Mouse (Mus musculus): ENCODE results near the gene Bcar3.

Gene Bcar3

GRCm38 (mm10) chr3:122450041-122450440, 156.1 kb downstream of the Bcar3 start:
- H3K36me3 ChIP-seq (ENCODE audit: control insufficient read depth, insufficient read depth, low read length, poor library complexity, severe bottlenecking): peaks cover 18% of the 10 kb centered on the region
- no peak for DNase-seq (ENCODE audit: low read depth, low spot score)

DNA sequence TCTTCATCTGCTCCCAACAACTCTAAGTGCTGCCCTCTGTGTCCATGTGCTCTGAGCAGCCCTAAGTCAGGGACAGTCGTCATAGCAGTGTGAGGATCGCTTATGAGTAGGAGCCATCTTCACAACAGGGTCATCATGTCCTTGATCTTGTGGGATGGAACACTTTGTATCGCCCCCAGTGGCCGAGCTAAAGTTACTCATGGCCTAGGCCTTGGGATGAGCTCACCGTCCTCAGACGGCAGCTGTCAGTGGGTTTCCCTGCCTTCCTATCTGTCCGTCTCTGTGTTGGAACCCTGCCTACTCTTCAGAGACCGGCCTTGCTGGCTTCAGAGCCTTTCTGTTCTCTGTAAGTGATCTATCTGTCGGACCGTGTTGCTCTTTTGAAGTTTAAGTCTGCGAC, 159.9 kb downstream of the Bcar3 start:
- Histone ChIP-seq H3K36me3 (ENCODE audit: control insufficient read depth, insufficient read depth, low read length, poor library complexity, severe bottlenecking) (peaks cover 12% of the 10 kb centered on the region), H3K27me3 (ENCODE audit: control insufficient read depth, insufficient read depth, low read length, poor library complexity, severe bottlenecking) (no peaks in the 10 kb centered on the region)
- no peak for DNase-seq (ENCODE audit: low read depth, low spot score)

More at GRCm38 (mm10) chr3:122450041-122450440, 156.1 kb downstream of the Bcar3 start:
- no peaks in the 10 kb centered on the region for H3K27me3 ChIP-seq (ENCODE audit: control insufficient read depth, insufficient read depth, low read length, poor library complexity, severe bottlenecking)

DNA sequence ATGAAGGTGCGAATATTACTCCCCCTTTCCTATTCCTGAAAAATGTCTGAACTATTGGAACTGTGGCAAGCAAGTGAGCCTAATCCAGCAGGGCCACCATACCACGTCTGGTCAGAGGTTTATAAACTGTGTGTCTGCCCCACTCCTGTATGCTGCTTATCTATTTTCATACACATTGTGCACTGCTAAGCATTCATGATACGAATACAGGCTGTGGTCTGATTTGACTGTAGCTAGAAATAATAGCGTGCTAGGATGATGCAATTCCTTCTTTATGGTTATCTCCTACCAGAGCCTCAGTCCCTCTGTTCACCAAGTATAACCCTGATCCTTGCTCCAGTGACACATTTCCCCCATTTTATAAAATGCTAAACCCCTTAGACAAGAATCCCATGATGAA, 162.2 kb downstream of the Bcar3 start:
- DNase-seq (ENCODE audit: low read depth, low spot score): no peak
- H3K27me3 ChIP-seq (ENCODE audit: control insufficient read depth, insufficient read depth, low read length, poor library complexity, severe bottlenecking): no peaks in the 10 kb centered on the region
- peaks cover 7% of the 10 kb centered on the region for H3K36me3 ChIP-seq (ENCODE audit: control insufficient read depth, insufficient read depth, low read length, poor library complexity, severe bottlenecking)

GRCm38 (mm10) chr3:122456807-122457206, 162.9 kb downstream of the Bcar3 start:
- H3K36me3 ChIP-seq (ENCODE audit: control insufficient read depth, insufficient read depth, low read length, poor library complexity, severe bottlenecking): peaks cover 7% of the 10 kb centered on the region
- DNase-seq (ENCODE audit: low read depth, low spot score): no peak
- H3K27me3 ChIP-seq (ENCODE audit: control insufficient read depth, insufficient read depth, low read length, poor library complexity, severe bottlenecking): no peaks in the 10 kb centered on the region

DNA sequence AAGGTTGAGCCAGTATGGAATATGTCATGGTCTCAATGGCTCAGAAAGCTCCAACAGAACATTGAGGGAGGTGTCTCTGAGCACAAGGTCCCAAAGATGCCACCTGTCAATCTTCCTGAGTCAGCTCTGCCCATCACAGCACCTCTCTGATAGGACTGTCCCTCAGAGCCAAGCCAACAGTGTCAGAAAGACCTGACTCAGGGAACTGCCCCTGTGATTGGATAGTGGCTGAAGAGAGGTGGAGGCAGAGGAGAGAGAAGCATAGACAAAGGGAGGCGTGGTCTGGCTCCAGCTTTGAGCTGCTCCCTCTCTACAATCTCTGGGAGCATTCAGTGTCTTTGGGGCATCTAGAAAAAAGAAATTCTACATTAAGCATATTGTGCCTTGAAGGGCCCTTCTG, 163.8 kb downstream of the Bcar3 start:
- no peak for DNase-seq (ENCODE audit: low read depth, low spot score)
- Histone ChIP-seq H3K27me3 (ENCODE audit: control insufficient read depth, insufficient read depth, low read length, poor library complexity, severe bottlenecking) (no peaks in the 10 kb centered on the region), H3K36me3 (ENCODE audit: control insufficient read depth, insufficient read depth, low read length, poor library complexity, severe bottlenecking) (peaks cover 4% of the 10 kb centered on the region)

GRCm38 (mm10) chr3:122458743-122459142, 164.8 kb downstream of the Bcar3 start:
- no peak for DNase-seq (ENCODE audit: low read depth, low spot score)
- Histone ChIP-seq H3K27me3 (ENCODE audit: control insufficient read depth, insufficient read depth, low read length, poor library complexity, severe bottlenecking) (no peaks in the 10 kb centered on the region), H3K36me3 (ENCODE audit: control insufficient read depth, insufficient read depth, low read length, poor library complexity, severe bottlenecking) (peaks cover 4% of the 10 kb centered on the region)

- no peaks in the 10 kb centered on the region; the same call in 1 of the 2 replicates for H3K36me3 ChIP-seq (ENCODE audit: control insufficient read depth, insufficient read depth, low read length, poor library complexity, severe bottlenecking)
- DNase-seq (ENCODE audit: low read depth, low spot score): no peak
- no peaks in the 10 kb centered on the region for H3K27me3 ChIP-seq (ENCODE audit: control insufficient read depth, insufficient read depth, low read length, poor library complexity, severe bottlenecking)
These were observed 167.0 kb downstream of the Bcar3 start for GRCm38 (mm10) chr3:122460848-122461511.

- Histone ChIP-seq H3K27me3 (ENCODE audit: control insufficient read depth, insufficient read depth, low read length, poor library complexity, severe bottlenecking) (no peaks in the 10 kb centered on the region), H3K36me3 (ENCODE audit: control insufficient read depth, insufficient read depth, low read length, poor library complexity, severe bottlenecking) (no peaks in the 10 kb centered on the region; the same call in 1 of the 2 replicates)
- DNase-seq (ENCODE audit: low read depth, low spot score): peak; percentile 40
These were observed 167.6 kb downstream of the Bcar3 start for GRCm38 (mm10) chr3:122461512-122461881.

GRCm38 (mm10) chr3:122461932-122462871, 168.3 kb downstream of the Bcar3 start:
- no peaks in the 10 kb centered on the region for H3K27me3 ChIP-seq (ENCODE audit: control insufficient read depth, insufficient read depth, low read length, poor library complexity, severe bottlenecking)
- peak; percentile 61 for DNase-seq (ENCODE audit: low read depth, low spot score)
- H3K36me3 ChIP-seq (ENCODE audit: control insufficient read depth, insufficient read depth, low read length, poor library complexity, severe bottlenecking): no peaks in the 10 kb centered on the region; the same call in 1 of the 2 replicates

- no peaks in the 10 kb centered on the region for H3K27me3 ChIP-seq (ENCODE audit: control insufficient read depth, insufficient read depth, low read length, poor library complexity, severe bottlenecking)
- H3K36me3 ChIP-seq (ENCODE audit: control insufficient read depth, insufficient read depth, low read length, poor library complexity, severe bottlenecking): no peaks in the 10 kb centered on the region; the same call in 1 of the 2 replicates
- DNase-seq (ENCODE audit: low read depth, low spot score): no peak
These were observed 169.2 kb downstream of the Bcar3 start for GRCm38 (mm10) chr3:122463166-122463565.

DNA sequence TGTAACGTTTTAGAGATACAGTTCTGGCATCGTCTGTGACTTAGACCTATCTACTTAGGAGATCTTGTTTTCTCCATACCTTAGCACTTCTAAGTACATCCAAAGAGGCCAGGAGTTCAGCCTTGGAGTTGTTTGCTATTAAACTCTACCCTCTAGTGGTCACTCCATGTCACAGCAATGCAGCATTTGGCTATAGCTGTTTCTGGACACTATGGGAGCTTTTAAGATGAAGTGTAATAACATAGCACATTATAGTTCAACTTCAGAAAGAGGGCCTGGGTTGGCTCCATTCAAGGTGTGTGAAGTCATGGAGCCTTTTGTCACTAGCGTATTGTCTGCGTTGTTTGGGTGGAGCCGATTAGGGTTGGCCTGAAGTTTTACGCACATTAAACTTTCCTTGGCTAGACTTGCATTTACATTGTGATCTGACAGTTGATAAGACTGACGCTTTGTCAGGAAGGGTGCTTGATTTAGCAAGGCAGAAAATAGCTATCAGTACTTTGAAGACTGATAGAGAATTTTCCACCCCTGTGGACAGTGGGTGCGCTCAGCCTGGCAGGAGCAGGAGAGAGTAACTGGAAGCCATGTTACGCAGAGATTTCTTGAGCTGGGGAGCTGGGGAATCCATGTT, 172.3 kb downstream of the Bcar3 start:
- DNase-seq (ENCODE audit: low read depth, low spot score): peak; percentile 78
- Histone ChIP-seq H3K36me3 (ENCODE audit: control insufficient read depth, insufficient read depth, low read length, poor library complexity, severe bottlenecking) (no peaks in the 10 kb centered on the region; the same call in 1 of the 2 replicates), H3K27me3 (ENCODE audit: control insufficient read depth, insufficient read depth, low read length, poor library complexity, severe bottlenecking) (no peaks in the 10 kb centered on the region)

- H3K36me3 ChIP-seq (ENCODE audit: control insufficient read depth, insufficient read depth, low read length, poor library complexity, severe bottlenecking): peaks cover 7% of the 10 kb centered on the region
- DNase-seq (ENCODE audit: low read depth, low spot score): peak; percentile 83
These were observed 174.0 kb downstream of the Bcar3 start for GRCm38 (mm10) chr3:122467977-122468376.

DNA sequence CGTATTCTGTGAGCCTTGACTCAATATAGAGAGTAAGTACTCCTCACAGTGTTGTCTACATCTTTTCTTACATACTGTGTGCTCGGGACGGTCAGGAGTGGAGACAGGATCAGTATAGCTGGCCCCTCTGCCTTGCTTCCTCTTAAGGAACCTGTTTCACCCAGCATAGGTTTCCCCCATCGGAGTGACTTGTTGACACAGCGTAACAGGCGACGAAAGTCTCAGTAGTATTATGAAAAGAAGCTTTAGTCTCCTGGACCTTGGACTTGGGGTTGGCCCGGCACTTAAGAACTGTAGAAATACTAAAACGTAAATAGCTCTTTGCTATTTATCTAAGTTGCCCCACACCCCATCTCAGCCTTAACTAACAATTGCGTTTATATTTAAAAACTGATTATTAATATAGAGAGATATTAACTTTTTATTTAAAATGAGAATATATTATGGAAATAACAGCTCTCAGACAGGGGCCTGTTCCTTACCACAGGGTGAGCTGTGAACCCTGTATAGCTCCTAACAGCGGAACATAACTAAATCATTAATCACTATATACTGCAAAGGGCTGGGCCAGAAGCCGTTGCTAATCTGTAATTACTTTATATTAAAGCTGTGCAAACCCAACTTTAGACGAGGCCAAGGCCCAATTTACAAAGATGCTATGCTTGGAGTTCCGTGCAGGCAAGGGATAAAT, 176.5 kb downstream of the Bcar3 start:
- H3K27me3 ChIP-seq (ENCODE audit: control insufficient read depth, insufficient read depth, low read length, poor library complexity, severe bottlenecking): no peaks in the 10 kb centered on the region
- H3K36me3 ChIP-seq (ENCODE audit: control insufficient read depth, insufficient read depth, low read length, poor library complexity, severe bottlenecking): peaks cover 7% of the 10 kb centered on the region
- no peak for DNase-seq (ENCODE audit: low read depth, low spot score)

More at GRCm38 (mm10) chr3:122467977-122468376, 174.0 kb downstream of the Bcar3 start:
- H3K27me3 ChIP-seq (ENCODE audit: control insufficient read depth, insufficient read depth, low read length, poor library complexity, severe bottlenecking): no peaks in the 10 kb centered on the region

- Histone ChIP-seq H3K36me3 (ENCODE audit: control insufficient read depth, insufficient read depth, low read length, poor library complexity, severe bottlenecking) (peaks cover 7% of the 10 kb centered on the region), H3K27me3 (ENCODE audit: control insufficient read depth, insufficient read depth, low read length, poor library complexity, severe bottlenecking) (no peaks in the 10 kb centered on the region)
- DNase-seq (ENCODE audit: low read depth, low spot score): no peak
These were observed 177.2 kb downstream of the Bcar3 start for GRCm38 (mm10) chr3:122471017-122471721.
